40 mouse cellular contexts compared by ENCODE assay signal in the genomic region with DNA sequence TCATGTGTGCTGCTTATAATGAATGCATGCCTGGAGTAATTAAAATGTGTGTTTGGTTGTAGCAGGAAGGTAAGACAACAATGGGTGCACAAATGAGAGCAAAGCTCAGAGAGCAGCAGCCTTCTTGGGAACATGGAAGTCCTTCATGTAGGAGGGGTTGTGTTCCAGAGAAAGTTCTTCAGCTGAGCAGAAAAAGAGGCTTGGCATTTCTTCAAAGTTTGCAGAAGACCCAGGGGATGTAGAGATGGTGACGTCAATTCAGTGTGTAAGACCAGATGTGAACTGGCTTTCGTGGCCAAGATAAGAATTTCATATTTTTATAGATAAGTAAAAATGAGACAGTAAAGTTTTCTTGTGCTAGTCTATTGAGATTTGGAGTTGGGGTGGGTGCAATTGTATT. TPM values are rescaled to one million over a fixed set of nuclear protein-coding genes. Genes with fewer than 3 reads are reported as not detected.
DNase-seq lines count a peak whose midpoint lies in the region; ATAC-seq lines count a peak whose summit lies in the region.
"Had no signal": no experiment of that assay in that cellular context is flagged by ENCODE, and none has a peak within 500 bp of the region (broad histone marks: within the 10 kb centered on the region; RNA-seq: fewer than 3 reads in every experiment).

No protein-coding gene starts in this region.

- H3K4me2 ChIP-seq in heart, embryonic 11.5 days = no peak overlapping the region
- no peak overlapping the region for H3K4me2 ChIP-seq in heart, embryonic 16.5 days (ENCODE audit: low read depth, low read length)
- H3K4me2 ChIP-seq in liver, embryonic 11.5 days = no peak overlapping the region
- H3K4me2 ChIP-seq: embryonic facial prominence, embryonic 13.5 days; hindbrain, embryonic 12.5 days; intestine, embryonic 15.5 days; limb, embryonic 15.5 days; midbrain, embryonic 15.5 days; neural tube, embryonic 15.5 days had no signal

- intact Hi-C loops in gastrocnemius, postnatal 14 days (cut with DNase I; ENCODE audit: low total_unique reads) = no loop called here

- no peaks in the 10 kb centered on the region for H3K27me3 ChIP-seq in heart, embryonic 11.5 days (ENCODE audit: control insufficient read depth, insufficient read depth, low read length)
- no peaks in the 10 kb centered on the region for H3K27me3 ChIP-seq in heart, embryonic 16.5 days (ENCODE audit: control insufficient read depth, insufficient read depth, low read length)
- H3K27me3 ChIP-seq in liver, embryonic 11.5 days (replicated peaks; ENCODE audit: control insufficient read depth, insufficient read depth, low read length) = no peaks in the 10 kb centered on the region
- H3K27me3 ChIP-seq: CH12.LX; embryonic facial prominence, embryonic 13.5 days; hindbrain, embryonic 12.5 days; intestine, embryonic 15.5 days; limb, embryonic 15.5 days; midbrain, embryonic 15.5 days; neural tube, embryonic 15.5 days had no signal

- ATAC-seq in heart, embryonic 11.5 days (replicated peaks; ENCODE audit: insufficient number of reproducible peaks, low FRiP score, low TSS enrichment) = no peak
- ATAC-seq in heart, embryonic 16.5 days (replicated peaks; ENCODE audit: extremely low read depth, insufficient read depth, low FRiP score) = 0 out of 2 replicates have a peak, but pooled peaks have one; percentile 18
- no peak for ATAC-seq in liver, embryonic 11.5 days (replicated peaks; ENCODE audit: low FRiP score)
- ATAC-seq: hindbrain, postnatal 0 days; intestine, embryonic 15.5 days; midbrain, embryonic 15.5 days had no signal

- no peaks in the 10 kb centered on the region for H3K4me1 ChIP-seq in heart, embryonic 11.5 days (ENCODE audit: control insufficient read depth, insufficient read depth, low read length)
- no peaks in the 10 kb centered on the region for H3K4me1 ChIP-seq in heart, embryonic 16.5 days (ENCODE audit: control insufficient read depth, insufficient read depth, low read length)
- H3K4me1 ChIP-seq in liver, embryonic 11.5 days (replicated peaks; ENCODE audit: control insufficient read depth, insufficient read depth, low read length) = no peaks in the 10 kb centered on the region
- H3K4me1 ChIP-seq: embryonic facial prominence, embryonic 13.5 days; hindbrain, embryonic 12.5 days; intestine, embryonic 15.5 days; limb, embryonic 15.5 days; midbrain, embryonic 10.5 days; midbrain, embryonic 15.5 days; neural tube, embryonic 15.5 days had no signal

- no peaks in the 10 kb centered on the region for H3K36me3 ChIP-seq in heart, embryonic 11.5 days (ENCODE audit: control insufficient read depth, insufficient read depth, low read length)
- no peaks in the 10 kb centered on the region for H3K36me3 ChIP-seq in heart, embryonic 16.5 days (ENCODE audit: control insufficient read depth, insufficient read depth)
- no peaks in the 10 kb centered on the region for H3K36me3 ChIP-seq in liver, embryonic 11.5 days (ENCODE audit: control insufficient read depth, insufficient read depth, low read length)
- H3K36me3 ChIP-seq: embryonic facial prominence, embryonic 13.5 days; hindbrain, embryonic 12.5 days; intestine, embryonic 15.5 days; limb, embryonic 15.5 days; midbrain, embryonic 10.5 days; midbrain, embryonic 15.5 days; neural tube, embryonic 15.5 days had no signal

- no peaks in the 10 kb centered on the region for H3K9me3 ChIP-seq in heart, embryonic 11.5 days (replicated peaks; ENCODE audit: control insufficient read depth, low read length)
- H3K9me3 ChIP-seq in heart, embryonic 16.5 days (replicated peaks; ENCODE audit: control insufficient read depth, low read length) = no peaks in the 10 kb centered on the region
- no peaks in the 10 kb centered on the region for H3K9me3 ChIP-seq in liver, embryonic 11.5 days (ENCODE audit: control insufficient read depth, low read length)
- H3K9me3 ChIP-seq: embryonic facial prominence, embryonic 13.5 days; hindbrain, embryonic 12.5 days; intestine, embryonic 15.5 days; limb, embryonic 15.5 days; midbrain, embryonic 10.5 days; midbrain, embryonic 15.5 days; neural tube, embryonic 15.5 days had no signal

- WGBS in heart, embryonic 11.5 days (ENCODE audit: insufficient replicate concordance) = 62% methylated on average over 2 of the region's 2 CpGs
- 48% methylated on average over 2 of the region's 2 CpGs for WGBS in heart, embryonic 16.5 days
- WGBS in liver, embryonic 11.5 days = 80% methylated on average over 2 of the region's 2 CpGs

- no peak overlapping the region for H3K4me3 ChIP-seq in heart, embryonic 11.5 days (ENCODE audit: low read depth, low read length)
- H3K4me3 ChIP-seq in heart, embryonic 16.5 days (ENCODE audit: low read length) = no peak overlapping the region
- H3K4me3 ChIP-seq in liver, embryonic 11.5 days (ENCODE audit: low read depth, low read length) = no peak overlapping the region
- H3K4me3 ChIP-seq: embryonic facial prominence, embryonic 13.5 days; erythroblast, embryonic 14.5 days; hindbrain, embryonic 12.5 days; intestine, embryonic 15.5 days; limb, embryonic 15.5 days; midbrain, embryonic 10.5 days; midbrain, embryonic 15.5 days; neural tube, embryonic 15.5 days had no signal

- no peak overlapping the region for H3K27ac ChIP-seq in heart, embryonic 11.5 days (ENCODE audit: low read depth, low read length)
- no peak overlapping the region for H3K27ac ChIP-seq in heart, embryonic 16.5 days (ENCODE audit: low read length)
- H3K27ac ChIP-seq in liver, embryonic 11.5 days (ENCODE audit: low read depth, low read length) = no peak overlapping the region
- H3K27ac ChIP-seq: embryonic facial prominence, embryonic 13.5 days; hindbrain, embryonic 12.5 days; hindbrain, postnatal 0 days; intestine, embryonic 15.5 days; limb, embryonic 15.5 days; liver, embryonic 14.5 days; midbrain, embryonic 10.5 days; midbrain, embryonic 15.5 days; neural tube, embryonic 15.5 days; stomach, postnatal 0 days had no signal

- peak; percentile 18 to 50 for DNase-seq in heart, adult 18-20 months
- peak; percentile 8 for DNase-seq in gastrocnemius, postnatal 14 days
- DNase-seq in skeletal muscle tissue, adult 2 months (ENCODE audit: low read depth, low spot score) = peak; percentile 47
- no peak for DNase-seq in liver, embryonic 11.5 days (ENCODE audit: low spot score)
- no peak for DNase-seq in embryo, embryonic 11 days
- DNase-seq: adrenal gland, adult 8-10 months; cerebellum, adult 2 months; cerebellum, postnatal 25 days; kidney, adult 2 months; kidney, postnatal 36 days; lung, adult 2 months; lung, postnatal 10 days; right cerebral cortex, adult 18-20 months; thymus, adult 18-20 months; thymus, postnatal 25 days had no signal

- H3K9ac ChIP-seq in heart, embryonic 11.5 days (ENCODE audit: low read depth, low read length) = no peak overlapping the region
- H3K9ac ChIP-seq in heart, embryonic 16.5 days (ENCODE audit: low read length) = no peak overlapping the region
- no peak overlapping the region for H3K9ac ChIP-seq in liver, embryonic 11.5 days (ENCODE audit: low read depth, low read length)
- H3K9ac ChIP-seq: embryonic facial prominence, embryonic 13.5 days; hindbrain, embryonic 12.5 days; intestine, embryonic 15.5 days; limb, embryonic 15.5 days; liver, embryonic 14.5 days; midbrain, embryonic 15.5 days; neural tube, embryonic 15.5 days had no signal

RNA-seq across cellular contexts. Expression of gene Gm4312, which starts 45.2 kb away (rescaled TPM):
- total RNA-seq in heart, adult 18-20 months (2021) = not detected
- not detected in 2 replicates for polyA plus RNA-seq in heart, embryonic 11.5 days (2014; fragmentation: Nextera tagmentation; extraction: Ambion mirVana)
- total RNA-seq in gastrocnemius, postnatal 14 days (2021) = not detected
- polyA plus RNA-seq in heart, embryonic 16.5 days (2015; fragmentation: Nextera tagmentation; extraction: Ambion mirVana) = not detected in 2 replicates
- not detected in 2 replicates for polyA plus RNA-seq in liver, embryonic 11.5 days (2014; fragmentation: Nextera tagmentation; extraction: Ambion mirVana)
- total RNA-seq: adrenal gland, adult 8-10 months; adrenal gland, postnatal 4 days; CH12.LX; granulocyte monocyte progenitor cell, adult 5-6 weeks; hindbrain, postnatal 0 days; layer of hippocampus, adult 8-10 months; layer of hippocampus, postnatal 25 days; left cerebral cortex, adult 8-10 months; left cerebral cortex, postnatal 36 days had no signal
- polyA plus RNA-seq: C2C12; cerebellum, adult 2 months; embryonic facial prominence, embryonic 13.5 days; erythroblast, embryonic 14.5 days; forebrain, embryonic 11.5 days; heart, postnatal 0 days; hindbrain, embryonic 12.5 days; hindbrain, postnatal 0 days; intestine, embryonic 15.5 days; kidney, adult 2 months; kidney, embryonic 16.5 days; limb, embryonic 15.5 days; liver, embryonic 14.5 days; lung, adult 2 months; midbrain, embryonic 10.5 days; midbrain, embryonic 15.5 days; neural tube, embryonic 15.5 days; spleen, adult 2 months; stomach, postnatal 0 days had no signal

RNA-seq across cellular contexts. Expression of gene Tmtc3, which starts 59.6 kb away (rescaled TPM):
- total RNA-seq in heart, adult 18-20 months (2021) = 10 to 100 TPM; 14.1 to 17.2 TPM
- 23.2 and 28.7 TPM in 2 replicates for polyA plus RNA-seq in heart, embryonic 11.5 days (2014; fragmentation: Nextera tagmentation; extraction: Ambion mirVana)
- 10 to 100 TPM in 1 of 2 experiments, 1 to 10 TPM in 1; 9.5 to 10.0 TPM for total RNA-seq in gastrocnemius, postnatal 14 days (2021)
- polyA plus RNA-seq in heart, embryonic 16.5 days (2015; fragmentation: Nextera tagmentation; extraction: Ambion mirVana) = 12.5 and 13.2 TPM in 2 replicates
- polyA plus RNA-seq in liver, embryonic 11.5 days (2014; fragmentation: Nextera tagmentation; extraction: Ambion mirVana) = 18.5 and 21.0 TPM in 2 replicates
- total RNA-seq: CH12.LX had no signal

RNA-seq across cellular contexts. Expression of gene Cep290, which starts 59.8 kb away (rescaled TPM):
- total RNA-seq in heart, adult 18-20 months (2021) = 1 to 10 TPM; 3.3 to 4.7 TPM
- polyA plus RNA-seq in heart, embryonic 11.5 days (2014; fragmentation: Nextera tagmentation; extraction: Ambion mirVana) = 3.5 and 4.2 TPM in 2 replicates
- total RNA-seq in gastrocnemius, postnatal 14 days (2021) = 1 to 10 TPM; 1.8 to 1.9 TPM
- 2.4 and 2.8 TPM in 2 replicates for polyA plus RNA-seq in heart, embryonic 16.5 days (2015; fragmentation: Nextera tagmentation; extraction: Ambion mirVana)
- 5.4 and 6.5 TPM in 2 replicates for polyA plus RNA-seq in liver, embryonic 11.5 days (2014; fragmentation: Nextera tagmentation; extraction: Ambion mirVana)

Comparison
In these comparisons a context has a peak if more than half of its experiments do, and no peak if none do; other contexts are left out.
1. DNase-seq: peak in heart, adult 18-20 months (2 of 2), gastrocnemius, postnatal 14 days (single experiment) and skeletal muscle tissue, adult 2 months (single experiment); none in liver, embryonic 11.5 days (single experiment) and embryo, embryonic 11 days (single experiment).